Mouse (Mus musculus) ES-E14 (cell line): ENCODE measurements around the gene A730061H03Rik. TPM values are rescaled to one million over a fixed set of nuclear protein-coding genes. Genes with fewer than 3 reads are reported as not detected.
A peak's percentile ranks its signal among the peaks of the same experiment; 100 is the strongest.

Source experiments
- DNase-seq: peaks from one replicate; pipeline ENCODE4 v3.0.0-alpha.2; 2013; ENCODE audit warnings: low read depth, low spot score
- H3K27ac ChIP-seq: 2 replicates; pipeline ENCODE4 v1.5.1; 2012; ENCODE audit warnings: low read depth, mild to moderate bottlenecking, low read length, moderate library complexity, mixed read lengths; ENCODE audit not compliant: poor library complexity, insufficient read depth, severe bottlenecking
- H3K36me3 ChIP-seq: 2 replicates; pipeline ENCODE4 v1.6.1; 2012; ENCODE audit warnings: mild to moderate bottlenecking, low read length, moderate library complexity, mixed read lengths; ENCODE audit not compliant: control insufficient read depth, poor library complexity, insufficient read depth, severe bottlenecking
- H3K4me1 ChIP-seq, 2 experiments: fragments of 150-350 bp in 1 of 2; sonication (generic) in 1 of 2; 2 replicates each; pipeline ENCODE4 v1.6.1; 2012; ENCODE audit warnings: low read length in 2 of 2, mild to moderate bottlenecking in 1 of 2, mixed read lengths in 1 of 2; ENCODE audit not compliant: control insufficient read depth in 2 of 2, insufficient read depth in 2 of 2, poor library complexity in 1 of 2
- H3K4me3 ChIP-seq, 2 experiments: fragments of 150-350 bp in 1 of 2; sonication (generic) in 1 of 2; 2 replicates each; pipeline ENCODE4 v1.5.1; 2012; ENCODE audit warnings: low read length in 2 of 2, low read depth in 1 of 2, mild to moderate bottlenecking in 1 of 2, mixed read lengths in 1 of 2; ENCODE audit not compliant: insufficient read depth in 1 of 2, poor library complexity in 1 of 2, severe bottlenecking in 1 of 2
- H3K9ac ChIP-seq: 2 replicates; pipeline ENCODE4 v1.6.1; 2012; ENCODE audit warnings: low read depth, mild to moderate bottlenecking, low read length, mixed read lengths; ENCODE audit not compliant: poor library complexity, insufficient read depth, severe bottlenecking
- H3K9me3 ChIP-seq: fragments of 150-350 bp; sonication (generic); 2 replicates; pipeline ENCODE4 v1.6.1; 2012; ENCODE audit warnings: low read depth, mild to moderate bottlenecking, low read length; ENCODE audit not compliant: control insufficient read depth, insufficient read depth
- CHD2 ChIP-seq: IDR thresholded peaks from 2 replicates; pipeline ENCODE4 v1.6.1; 2014; ENCODE audit warnings: mild to moderate bottlenecking, low read depth, low read length, inconsistent platforms
- HCFC1 ChIP-seq: IDR thresholded peaks from 2 replicates; pipeline ENCODE4 v1.6.1; 2012; ENCODE audit warnings: low read length, inconsistent platforms, borderline replicate concordance; ENCODE audit not compliant: insufficient read depth
- MAFK ChIP-seq: IDR thresholded peaks from 2 replicates; pipeline ENCODE4 v1.6.1; 2014; ENCODE audit warnings: mild to moderate bottlenecking, low read depth, low read length, inconsistent platforms; ENCODE audit not compliant: insufficient read depth
- ZC3H11A ChIP-seq: IDR thresholded peaks from 2 replicates; pipeline ENCODE4 v1.6.1; 2012; ENCODE audit warnings: low read depth, mild to moderate bottlenecking, inconsistent platforms, low read length, borderline replicate concordance
- ZNF384 ChIP-seq: IDR thresholded peaks from 2 replicates; pipeline ENCODE4 v1.6.1; 2012; ENCODE audit warnings: low read depth, low read length, inconsistent platforms
- in situ Hi-C, 2 experiments: fragments of 600-800 bp; cut with MboI; formaldehyde crosslinking; loops; one replicate each; pipeline ENCODE4 v1.15.1; 2025; ENCODE audit warnings: low sequenced_read_pairs in 2 of 2, inconsistent platforms in 1 of 2; ENCODE audit not compliant: unreplicated experiment in 2 of 2
- total RNA-seq: library from RNA; depleted of rRNA; stranded (reverse); fragments of 300-350 nt; gene quantifications from 2 replicates; pipeline ENCODE4 v1.2.3, GENCODE M21; 2012

The A730061H03Rik gene
- total RNA-seq, 1 experiment: not detected

- TF ChIP-seq CHD2: no peak
- no peak for TF ChIP-seq ZNF384
- TF ChIP-seq HCFC1: peak; percentile 57; the same call in 1 of the 2 replicates
- Histone ChIP-seq H3K9me3 (no peaks in the 10 kb centered on the region), H3K9ac (peak overlapping the region; percentile 69; the same call in 1 of the 2 replicates), H3K4me1 (peaks cover 0 to 15% of the 10 kb centered on the region in 2 experiments; a peak in 2 of 4 replicates), H3K36me3 (peaks cover 50% of the 10 kb centered on the region), H3K27ac (peak overlapping the region; percentile 96), H3K4me3 (peak overlapping the region; percentile 56 to 59)
- DNase-seq: peak; percentile 96
- in situ Hi-C loops: no loop called here
Measured at GRCm38 (mm10) chr14:55603633-55604576, 43.7 kb upstream of the A730061H03Rik start.

- Histone ChIP-seq H3K4me1 (peaks cover 0 to 15% of the 10 kb centered on the region in 2 experiments; a peak in 2 of 4 replicates), H3K36me3 (peaks cover 49% of the 10 kb centered on the region)
- in situ Hi-C loops: no loop called here
Measured at GRCm38 (mm10) chr14:55603271-55603632, 43.0 kb upstream of the A730061H03Rik start, which contains the start of gene Irf9. Gene Irf9 (plus strand): TSS chr14:55603571.

GRCm38 (mm10) chr14:55598521-55599390 lies 38.5 kb upstream of the A730061H03Rik start:
- no peak overlapping the region for H3K27ac ChIP-seq
- peaks cover 52% of the 10 kb centered on the region for H3K36me3 ChIP-seq
- DNase-seq: no peak
- no peak for TF ChIP-seq ZNF384
- H3K9me3 ChIP-seq: no peaks in the 10 kb centered on the region
- no peak overlapping the region for H3K9ac ChIP-seq
- in situ Hi-C loops: no loop called here
- peaks cover 0 to 10% of the 10 kb centered on the region in 2 experiments; a peak in 2 of 4 replicates for H3K4me1 ChIP-seq
- H3K4me3 ChIP-seq: no peak overlapping the region

More at GRCm38 (mm10) chr14:55603271-55603632, 43.0 kb upstream of the A730061H03Rik start, which contains the start of gene Irf9:
- no peak for DNase-seq
- TF ChIP-seq CHD2: no peak
- Histone ChIP-seq H3K9ac (peak within 1 kb of the TSS; percentile 69; the same call in 1 of the 2 replicates), H3K9me3 (no peaks in the 10 kb centered on the region), H3K27ac (peak within 1 kb of the TSS; percentile 96), H3K4me3 (peak within 1 kb of the TSS; percentile 56 to 59)

- DNase-seq: no peak
- H3K9ac ChIP-seq: no peak overlapping the region
- TF ChIP-seq ZNF384: no peak
- no peak for TF ChIP-seq CHD2
- TF ChIP-seq MAFK: no peak
- TF ChIP-seq ZC3H11A: no peak
- TF ChIP-seq HCFC1: no peak
- H3K4me3 ChIP-seq: no peak overlapping the region
- no peaks in the 10 kb centered on the region for H3K9me3 ChIP-seq
- H3K4me1 ChIP-seq: peaks cover 0 to 3% of the 10 kb centered on the region in 2 experiments; a peak in 2 of 4 replicates
- H3K27ac ChIP-seq: no peak overlapping the region
- in situ Hi-C loops: no loop called here
- peaks cover 37% of the 10 kb centered on the region for H3K36me3 ChIP-seq
Measured at GRCm38 (mm10) chr14:55596036-55596690, 36.0 kb upstream of the A730061H03Rik start.
